Mouse (Mus musculus): Measurements from ENCODE around the gene Pcbd1. TPM values are rescaled to one million over a fixed set of nuclear protein-coding genes. Genes with fewer than 3 reads are reported as not detected.
A peak's percentile ranks its signal among the peaks of the same experiment; 100 is the strongest.

Gene Pcbd1
- polyA plus RNA-seq, 1 experiment = 3.4 TPM

DNA sequence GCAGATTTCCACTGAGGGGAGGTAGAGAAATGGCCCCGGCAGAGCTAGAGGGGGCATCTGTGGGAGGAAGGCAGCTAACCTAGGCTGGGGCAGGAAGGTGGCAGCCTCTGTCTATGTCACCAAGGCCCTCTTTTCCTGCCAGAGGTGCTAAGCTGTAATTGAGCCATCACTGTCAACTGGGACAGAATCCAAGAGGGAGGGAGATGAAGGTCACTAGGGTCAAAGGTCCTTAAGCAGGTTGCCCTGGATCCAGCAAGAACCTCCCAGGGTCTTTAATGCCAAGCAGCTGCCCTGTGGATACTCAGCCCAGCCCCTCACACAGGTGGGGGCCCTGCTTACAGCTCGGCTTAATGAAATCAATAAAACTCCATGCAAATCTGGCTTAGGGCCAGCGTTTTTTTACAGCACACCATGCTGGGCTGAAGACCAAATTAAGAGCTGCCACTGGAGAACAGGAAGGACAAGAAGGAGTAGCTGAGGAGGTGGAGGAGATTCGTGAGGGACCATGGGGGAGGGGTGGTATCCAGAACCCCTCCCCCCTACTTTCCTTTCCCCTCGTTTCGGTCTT, 29.5 kb upstream of the Pcbd1 start:
- no peak for DNase-seq (ENCODE audit: low read depth in 1 of 2, low spot score in 2 of 2)
- TF ChIP-seq POLR2A (IDR thresholded peaks at IDR 0.05; ENCODE audit: low read depth, low read length) (no peak), CTCF (IDR thresholded peaks at IDR 0.05; ENCODE audit: extremely low read depth, insufficient read depth, insufficient read length, insufficient replicate concordance) (no peak)

GRCm38 (mm10) chr10:61063271-61063864, 25.8 kb upstream of the Pcbd1 start:
- DNase-seq (ENCODE audit: low read depth in 1 of 2, low spot score in 2 of 2) = no peak
- no peaks in the 10 kb centered on the region for H3K4me1 ChIP-seq (ENCODE audit: control insufficient read depth, insufficient read depth, insufficient read length)
- no peak overlapping the region for H3K27ac ChIP-seq (ENCODE audit: insufficient read depth, low read length)
- no peak for TF ChIP-seq CTCF (IDR thresholded peaks at IDR 0.05; ENCODE audit: extremely low read depth, insufficient read depth, insufficient read length, insufficient replicate concordance)
- no peak for TF ChIP-seq POLR2A (IDR thresholded peaks at IDR 0.05; ENCODE audit: low read depth, low read length)
- H3K36me3 ChIP-seq (ENCODE audit: control insufficient read depth, insufficient read depth, low read length) = no peaks in the 10 kb centered on the region
- H3K4me3 ChIP-seq (ENCODE audit: extremely low read depth, insufficient read depth, insufficient read length) = no peak overlapping the region
- H3K27me3 ChIP-seq (ENCODE audit: control insufficient read depth, insufficient read depth, low read length) = no peaks in the 10 kb centered on the region
- 86% methylated on average over 10 of the region's 10 CpGs for WGBS

More for the DNA sequence above, 29.5 kb upstream of the Pcbd1 start:
- Histone ChIP-seq H3K4me1 (ENCODE audit: control insufficient read depth, insufficient read depth, insufficient read length) (no peaks in the 10 kb centered on the region), H3K27ac (ENCODE audit: insufficient read depth, low read length) (no peak overlapping the region), H3K4me3 (ENCODE audit: extremely low read depth, insufficient read depth, insufficient read length) (no peak overlapping the region), H3K27me3 (ENCODE audit: control insufficient read depth, insufficient read depth, low read length) (no peaks in the 10 kb centered on the region), H3K36me3 (ENCODE audit: control insufficient read depth, insufficient read depth, low read length) (no peaks in the 10 kb centered on the region)
- 57% methylated on average over 6 of the region's 6 CpGs for WGBS

DNA sequence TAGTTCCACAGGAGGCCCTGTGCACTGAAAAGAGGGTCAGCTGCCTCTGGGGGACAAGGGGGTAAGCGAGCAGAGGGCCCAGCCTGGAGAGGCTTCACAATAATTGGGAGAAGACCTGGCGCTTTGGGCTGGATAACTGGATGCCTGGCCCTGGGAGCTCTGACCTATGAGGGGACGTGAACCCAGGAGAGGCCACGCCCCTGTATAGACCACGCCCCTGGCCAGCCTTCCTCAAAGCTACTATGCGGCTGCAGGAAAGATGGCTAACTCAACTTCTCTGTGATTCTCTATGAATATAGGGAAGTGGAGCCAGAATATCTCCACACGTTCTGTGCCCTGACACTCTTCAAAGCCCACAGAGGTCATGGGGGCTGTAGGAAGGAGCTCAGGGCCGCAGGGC, 24.5 kb upstream of the Pcbd1 start:
- no peaks in the 10 kb centered on the region for H3K36me3 ChIP-seq (ENCODE audit: control insufficient read depth, insufficient read depth, low read length)
- H3K27ac ChIP-seq (ENCODE audit: insufficient read depth, low read length) = no peak overlapping the region
- no peaks in the 10 kb centered on the region for H3K27me3 ChIP-seq (ENCODE audit: control insufficient read depth, insufficient read depth, low read length)
- no peaks in the 10 kb centered on the region for H3K4me1 ChIP-seq (ENCODE audit: control insufficient read depth, insufficient read depth, insufficient read length)
- TF ChIP-seq POLR2A (IDR thresholded peaks at IDR 0.05; ENCODE audit: low read depth, low read length) (no peak), CTCF (IDR thresholded peaks at IDR 0.05; ENCODE audit: extremely low read depth, insufficient read depth, insufficient read length, insufficient replicate concordance) (no peak)
- H3K4me3 ChIP-seq (ENCODE audit: extremely low read depth, insufficient read depth, insufficient read length) = no peak overlapping the region
- 31% methylated on average over 8 of the region's 8 CpGs for WGBS
- DNase-seq (ENCODE audit: low read depth in 1 of 2, low spot score in 2 of 2) = no peak

GRCm38 (mm10) chr10:61065287-61066005, 23.7 kb upstream of the Pcbd1 start:
- 83% methylated on average over 13 of the region's 13 CpGs for WGBS
- TF ChIP-seq POLR2A (IDR thresholded peaks at IDR 0.05; ENCODE audit: low read depth, low read length) (no peak), CTCF (IDR thresholded peaks at IDR 0.05; ENCODE audit: extremely low read depth, insufficient read depth, insufficient read length, insufficient replicate concordance) (no peak)
- no peaks in the 10 kb centered on the region for H3K36me3 ChIP-seq (ENCODE audit: control insufficient read depth, insufficient read depth, low read length)

GRCm38 (mm10) chr10:61068436-61069192, 20.5 kb upstream of the Pcbd1 start:
- no peaks in the 10 kb centered on the region for H3K36me3 ChIP-seq (ENCODE audit: control insufficient read depth, insufficient read depth, low read length)
- H3K4me1 ChIP-seq (ENCODE audit: control insufficient read depth, insufficient read depth, insufficient read length) = no peaks in the 10 kb centered on the region
- no peaks in the 10 kb centered on the region for H3K27me3 ChIP-seq (ENCODE audit: control insufficient read depth, insufficient read depth, low read length)
- TF ChIP-seq POLR2A (IDR thresholded peaks at IDR 0.05; ENCODE audit: low read depth, low read length) (no peak), CTCF (IDR thresholded peaks at IDR 0.05; ENCODE audit: extremely low read depth, insufficient read depth, insufficient read length, insufficient replicate concordance) (peak; percentile 46; the same call in 1 of the 2 replicates)
- H3K4me3 ChIP-seq (ENCODE audit: extremely low read depth, insufficient read depth, insufficient read length) = no peak overlapping the region
- H3K27ac ChIP-seq (ENCODE audit: insufficient read depth, low read length) = no peak overlapping the region
- DNase-seq (ENCODE audit: low read depth in 1 of 2, low spot score in 2 of 2) = peak; percentile 10 to 18
- 15% methylated on average over 8 of the region's 8 CpGs for WGBS

More at GRCm38 (mm10) chr10:61065287-61066005, 23.7 kb upstream of the Pcbd1 start:
- H3K27me3 ChIP-seq (ENCODE audit: control insufficient read depth, insufficient read depth, low read length) = no peaks in the 10 kb centered on the region
- no peaks in the 10 kb centered on the region for H3K4me1 ChIP-seq (ENCODE audit: control insufficient read depth, insufficient read depth, insufficient read length)
- no peak for DNase-seq (ENCODE audit: low read depth in 1 of 2, low spot score in 2 of 2)
- no peak overlapping the region for H3K27ac ChIP-seq (ENCODE audit: insufficient read depth, low read length)
- no peak overlapping the region for H3K4me3 ChIP-seq (ENCODE audit: extremely low read depth, insufficient read depth, insufficient read length)

- no peak overlapping the region for H3K4me3 ChIP-seq (ENCODE audit: extremely low read depth, insufficient read depth, insufficient read length)
- H3K27me3 ChIP-seq (ENCODE audit: control insufficient read depth, insufficient read depth, low read length) = no peaks in the 10 kb centered on the region
- WGBS = 43% methylated on average over 13 of the region's 13 CpGs
Measured at GRCm38 (mm10) chr10:61069248-61069647, 19.9 kb upstream of the Pcbd1 start.

More at GRCm38 (mm10) chr10:61069248-61069647, 19.9 kb upstream of the Pcbd1 start:
- no peak for TF ChIP-seq CTCF (IDR thresholded peaks at IDR 0.05; ENCODE audit: extremely low read depth, insufficient read depth, insufficient read length, insufficient replicate concordance)
- no peak for TF ChIP-seq POLR2A (IDR thresholded peaks at IDR 0.05; ENCODE audit: low read depth, low read length)
- no peak for DNase-seq (ENCODE audit: low read depth in 1 of 2, low spot score in 2 of 2)
- Histone ChIP-seq H3K4me1 (ENCODE audit: control insufficient read depth, insufficient read depth, insufficient read length) (no peaks in the 10 kb centered on the region), H3K36me3 (ENCODE audit: control insufficient read depth, insufficient read depth, low read length) (no peaks in the 10 kb centered on the region), H3K27ac (ENCODE audit: insufficient read depth, low read length) (no peak overlapping the region)

Measured in spleen, adult 2 months (tissue).